Mouse (Mus musculus) stomach, embryonic 14.5 days (tissue): ENCODE data around the gene Plcb2. TPM values are rescaled to one million over a fixed set of nuclear protein-coding genes. Genes with fewer than 3 reads are reported as not detected.

ENCODE experiments used
- ATAC-seq: fragments of 200-750 bp; cut with Nextera tagmentation; 2 replicates; pipeline ENCODE4 v1.8.0; 2017; ENCODE audit warnings: low read depth, moderate TSS enrichment; ENCODE audit not compliant: insufficient number of reproducible peaks, insufficient read depth, low FRiP score
- H3K27ac ChIP-seq: fragments of 300-500 bp; sonication (generic); 2 replicates; pipeline ENCODE4 v1.5.1; 2014; ENCODE audit warnings: mild to moderate bottlenecking, low read length, moderate library complexity, mixed read lengths
- H3K27me3 ChIP-seq: fragments of 300-500 bp; sonication (generic); 2 replicates; pipeline ENCODE4 v1.6.1; 2014; ENCODE audit warnings: low read length, control low read depth, mixed read lengths; ENCODE audit not compliant: control insufficient read depth, insufficient read depth
- H3K36me3 ChIP-seq: fragments of 300-500 bp; sonication (generic); 2 replicates; pipeline ENCODE4 v1.6.1; 2014; ENCODE audit warnings: mild to moderate bottlenecking, control low read depth, low read length, moderate library complexity, mixed read lengths; ENCODE audit not compliant: control insufficient read depth, insufficient read depth
- H3K4me1 ChIP-seq: fragments of 300-500 bp; sonication (generic); 2 replicates; pipeline ENCODE4 v1.6.1; 2014; ENCODE audit warnings: low read length, control low read depth, mixed read lengths; ENCODE audit not compliant: control insufficient read depth, insufficient read depth
- H3K4me2 ChIP-seq: fragments of 300-500 bp; sonication (generic); replicated peaks from 2 replicates; pipeline ENCODE4 v1.6.1; 2014; ENCODE audit warnings: low read depth, low read length, control low read depth
- H3K4me3 ChIP-seq: fragments of 300-500 bp; sonication (generic); 2 replicates; pipeline ENCODE4 v1.5.1; 2014; ENCODE audit warnings: low read depth, low read length, control low read depth
- H3K9ac ChIP-seq: fragments of 300-500 bp; sonication (generic); replicated peaks from 2 replicates; pipeline ENCODE4 v1.6.1; 2014; ENCODE audit warnings: low read depth, mild to moderate bottlenecking, control low read depth, low read length, moderate library complexity, mixed read lengths
- H3K9me3 ChIP-seq: fragments of 300-500 bp; sonication (generic); 2 replicates; pipeline ENCODE4 v1.6.1; 2016; ENCODE audit warnings: low read depth, low read length, control low read depth; ENCODE audit not compliant: control insufficient read depth
- WGBS: fragments of 180-500 bp; shearing (Covaris S2); extraction: QIAGEN DNeasy Blood & Tissue Kit; methylation state at CpG from one replicate; pipeline ENCODE4 v1.1.7; 2014; 5-methylcytosine and 5-hydroxymethylcytosine counted together
- polyA plus RNA-seq: library from polyadenylated mRNA; unstranded; fragments of >200 nt; fragmentation: Nextera tagmentation; extraction: Ambion mirVana; gene quantifications from 2 replicates; pipeline ENCODE4 v1.2.1, GENCODE M21; 2014

The Plcb2 gene
- polyA plus RNA-seq, 1 experiment from 2014 or later: 1.3 TPM

DNA sequence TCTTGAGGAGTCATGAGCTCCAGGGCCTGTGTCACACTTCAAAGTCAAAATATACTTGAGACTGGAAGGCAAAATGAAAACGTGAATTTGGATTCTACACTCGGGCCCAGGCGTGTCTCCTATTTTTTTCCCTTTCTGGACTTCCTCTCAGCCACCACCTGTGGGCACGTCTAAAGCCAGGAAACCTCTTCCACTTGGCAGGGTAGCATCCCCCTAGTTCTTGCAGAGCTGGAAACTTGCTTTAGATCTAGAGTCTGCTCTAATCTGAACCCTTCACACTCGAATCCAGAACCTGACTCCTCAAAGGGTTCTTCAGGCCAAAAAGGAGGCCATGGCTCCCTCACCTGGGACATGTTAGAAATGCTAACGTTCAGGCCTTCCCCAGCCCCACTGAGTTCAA is 27.2 kb upstream of the Plcb2 start:
- Histone ChIP-seq H3K4me3 (no peak overlapping the region), H3K4me2 (no peak overlapping the region), H3K36me3 (no peaks in the 10 kb centered on the region), H3K27me3 (no peaks in the 10 kb centered on the region), H3K9me3 (no peaks in the 10 kb centered on the region), H3K4me1 (peaks cover 2% of the 10 kb centered on the region), H3K9ac (no peak overlapping the region), H3K27ac (no peak overlapping the region)
- WGBS: 82% methylated on average over 6 of the region's 6 CpGs
- ATAC-seq: no peak

DNA sequence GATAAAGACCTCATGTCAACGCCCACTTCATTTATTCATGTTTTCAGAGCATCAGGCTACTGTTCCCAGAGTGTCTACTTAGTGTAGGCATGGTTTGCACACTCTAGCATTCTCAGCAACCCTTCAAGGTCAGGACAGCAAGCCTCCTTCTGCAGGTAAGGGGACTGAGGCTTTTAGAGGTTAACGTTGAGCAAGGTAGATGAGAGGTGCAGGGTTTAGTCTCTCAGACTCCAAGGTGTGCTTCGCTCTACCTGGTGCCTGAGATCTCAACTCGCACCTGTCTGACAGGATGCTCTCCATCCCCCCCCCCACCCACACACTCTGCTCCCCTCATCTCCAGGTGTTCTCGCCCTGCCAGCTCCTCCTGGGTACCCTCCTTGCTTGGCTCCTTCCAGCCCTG is 25.9 kb upstream of the Plcb2 start:
- no peaks in the 10 kb centered on the region for H3K27me3 ChIP-seq
- no peak overlapping the region for H3K27ac ChIP-seq
- H3K4me2 ChIP-seq: no peak overlapping the region
- no peak for ATAC-seq
- no peaks in the 10 kb centered on the region for H3K36me3 ChIP-seq
- H3K4me1 ChIP-seq: peaks cover 7% of the 10 kb centered on the region
- H3K9ac ChIP-seq: no peak overlapping the region
- WGBS: 84% methylated on average over 5 of the region's 5 CpGs
- no peak overlapping the region for H3K4me3 ChIP-seq
- no peaks in the 10 kb centered on the region for H3K9me3 ChIP-seq

DNA sequence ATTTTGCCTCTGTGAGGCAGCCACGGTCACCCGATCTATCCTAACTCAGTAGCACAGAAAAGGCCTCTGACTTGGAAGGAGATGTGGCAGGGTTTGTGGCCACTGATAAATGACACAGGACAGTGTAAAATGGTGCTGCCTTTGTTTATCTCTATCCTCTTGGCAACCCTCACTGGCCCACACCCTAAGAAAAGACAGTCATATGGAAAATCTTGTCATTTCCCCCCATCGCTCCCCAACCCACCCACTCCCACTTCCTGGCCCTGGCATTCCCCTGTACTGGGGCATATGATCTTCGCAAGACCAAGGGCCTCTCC is 24.5 kb upstream of the Plcb2 start:
- Histone ChIP-seq H3K27ac (peak overlapping the region; percentile 72; the same call in 1 of the 2 replicates), H3K9me3 (no peaks in the 10 kb centered on the region), H3K9ac (no peak overlapping the region), H3K36me3 (no peaks in the 10 kb centered on the region), H3K4me3 (no peak overlapping the region), H3K4me1 (peaks cover 7% of the 10 kb centered on the region), H3K27me3 (no peaks in the 10 kb centered on the region), H3K4me2 (no peak overlapping the region)
- no peak for ATAC-seq
- 55% methylated on average over 4 of the region's 4 CpGs for WGBS

DNA sequence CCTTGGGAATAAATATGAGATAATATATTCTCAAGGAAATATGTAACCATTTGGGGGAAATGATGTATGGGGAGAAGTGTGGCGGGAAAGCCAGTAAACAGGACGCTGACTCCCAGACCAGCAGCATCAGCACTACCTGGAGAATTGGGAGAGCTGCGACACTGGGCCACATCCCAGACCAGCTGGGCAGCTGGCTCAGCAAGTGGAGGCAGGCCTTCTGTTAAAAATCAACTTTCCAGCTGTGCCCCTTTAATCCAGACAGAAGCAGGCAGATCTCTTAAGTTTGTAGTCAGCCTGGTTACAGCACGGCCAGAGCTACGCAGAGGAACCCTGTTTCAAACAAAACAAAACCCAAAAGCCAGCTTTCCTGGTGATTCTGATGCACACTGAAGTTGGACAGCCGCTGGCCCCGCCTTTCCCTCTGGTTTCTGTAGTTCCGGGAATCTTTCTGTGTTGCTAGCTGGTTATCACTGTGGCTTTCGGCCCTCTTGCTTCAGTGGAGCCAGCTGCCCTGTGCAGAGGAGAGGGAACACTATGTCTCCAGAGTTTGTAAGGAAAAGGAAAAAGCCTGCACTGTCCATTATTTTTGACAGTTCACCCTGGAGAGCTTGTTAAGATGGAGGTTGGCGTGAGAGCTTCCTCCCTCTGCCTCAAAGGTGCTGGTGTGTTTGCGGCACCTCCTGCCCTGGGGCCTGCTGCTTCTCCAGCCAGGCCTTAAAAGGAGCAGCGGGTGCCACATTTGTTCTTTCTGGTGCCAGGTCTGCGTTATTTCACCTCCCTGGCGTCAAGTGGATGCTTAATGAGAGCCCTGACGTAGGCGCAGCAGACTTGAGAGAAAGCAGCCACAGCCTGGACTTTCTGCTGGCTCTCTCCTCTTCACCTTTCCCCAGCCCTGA is 23.9 kb upstream of the Plcb2 start:
- no peak for ATAC-seq
- H3K9ac ChIP-seq: no peak overlapping the region
- 50% methylated on average over 16 of the region's 16 CpGs for WGBS

DNA sequence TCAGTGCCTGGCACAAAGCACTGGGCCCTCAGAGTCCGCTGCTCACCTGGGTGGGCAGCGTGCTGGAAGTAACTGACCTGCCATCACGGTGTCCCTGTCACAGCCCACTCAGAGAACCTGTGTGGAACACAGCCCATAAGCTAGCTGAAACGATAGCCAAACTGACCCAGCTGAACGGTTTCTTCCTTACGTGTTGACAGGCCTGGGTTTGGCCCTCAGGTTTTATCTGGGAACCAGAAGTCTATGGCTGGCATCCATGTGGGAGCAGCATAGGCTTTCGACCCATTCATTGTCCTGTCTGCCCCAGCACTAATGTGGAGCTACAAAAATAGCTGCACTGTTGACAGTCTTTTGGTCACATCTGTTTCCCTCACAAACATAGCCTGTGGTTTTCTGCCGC is 22.2 kb upstream of the Plcb2 start:
- no peaks in the 10 kb centered on the region for H3K9me3 ChIP-seq
- 83% methylated on average over 8 of the region's 8 CpGs for WGBS
- H3K4me3 ChIP-seq: no peak overlapping the region
- no peak for ATAC-seq
- H3K4me2 ChIP-seq: no peak overlapping the region
- no peak overlapping the region for H3K9ac ChIP-seq
- no peaks in the 10 kb centered on the region for H3K27me3 ChIP-seq
- no peak overlapping the region for H3K27ac ChIP-seq
- peaks cover 18% of the 10 kb centered on the region for H3K4me1 ChIP-seq
- no peaks in the 10 kb centered on the region for H3K36me3 ChIP-seq

More for the DNA sequence above, 23.9 kb upstream of the Plcb2 start:
- Histone ChIP-seq H3K36me3 (no peaks in the 10 kb centered on the region), H3K27me3 (no peaks in the 10 kb centered on the region), H3K27ac (peak overlapping the region; percentile 72), H3K4me3 (no peak overlapping the region), H3K9me3 (no peaks in the 10 kb centered on the region), H3K4me2 (no peak overlapping the region), H3K4me1 (peaks cover 12% of the 10 kb centered on the region)

DNA sequence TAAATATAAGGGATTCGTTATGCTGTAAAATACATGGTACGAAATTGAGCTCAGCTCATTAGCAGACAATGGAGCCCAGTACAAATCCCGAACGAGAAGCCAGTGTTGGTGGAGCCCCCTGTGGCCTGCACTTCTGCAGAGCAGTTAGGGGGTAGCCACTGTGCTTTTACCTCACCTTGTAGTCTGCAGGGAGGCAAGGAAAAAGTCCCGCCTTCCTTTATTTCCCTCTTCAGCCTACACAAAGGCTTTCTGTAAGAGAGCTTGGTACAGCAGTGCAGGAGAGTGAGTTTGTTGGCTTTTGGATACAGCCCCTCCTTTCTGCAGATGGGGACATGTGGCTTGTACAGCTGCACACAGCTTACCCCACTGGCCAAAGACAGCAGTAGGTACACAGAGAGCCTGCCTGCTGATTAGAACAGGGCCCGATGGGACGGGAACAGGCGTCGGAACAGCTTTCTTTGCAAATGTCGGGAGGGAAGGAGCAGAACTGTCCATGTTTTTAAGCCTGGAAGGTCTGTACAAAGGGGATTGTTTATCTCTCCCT is 21.2 kb upstream of the Plcb2 start:
- ATAC-seq: no peak
- Histone ChIP-seq H3K9me3 (no peaks in the 10 kb centered on the region), H3K4me2 (no peak overlapping the region), H3K36me3 (no peaks in the 10 kb centered on the region), H3K27ac (peak overlapping the region; percentile 17; the same call in 1 of the 2 replicates), H3K27me3 (no peaks in the 10 kb centered on the region), H3K4me3 (no peak overlapping the region), H3K9ac (no peak overlapping the region), H3K4me1 (peaks cover 21% of the 10 kb centered on the region)
- WGBS: 54% methylated on average over 10 of the region's 10 CpGs

DNA sequence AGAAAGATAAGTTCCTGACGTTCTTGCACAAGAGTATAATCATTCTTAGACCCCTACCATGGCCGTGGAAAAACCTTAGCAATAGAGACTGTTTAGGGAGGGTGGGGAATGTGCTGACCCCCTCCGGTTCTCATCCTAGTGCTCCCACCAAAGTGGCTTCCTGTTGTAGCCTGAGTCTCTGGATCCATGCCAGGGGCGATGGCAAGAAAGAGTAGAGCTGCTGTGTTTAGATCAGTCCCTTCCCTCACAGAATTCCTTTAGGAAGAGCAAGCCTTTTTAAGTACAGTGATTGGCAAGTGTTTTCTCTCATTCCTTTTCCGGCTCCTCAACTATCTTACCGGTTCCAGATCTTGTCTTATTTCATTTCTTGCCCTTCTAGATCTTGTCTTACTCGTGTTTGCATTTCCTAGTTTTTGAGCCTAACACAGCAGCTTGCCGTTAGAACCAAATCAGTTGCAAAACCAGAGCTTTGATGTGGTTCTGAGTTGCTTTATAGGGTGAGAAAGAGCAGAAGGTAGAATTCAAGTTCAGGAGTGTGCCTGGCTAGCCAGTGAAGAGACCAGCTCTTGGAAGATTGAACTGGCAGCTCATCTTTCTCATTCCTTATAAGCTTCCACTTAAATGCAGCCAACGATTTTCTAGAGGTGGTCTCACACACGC is 19.2 kb upstream of the Plcb2 start:
- Histone ChIP-seq H3K27me3 (no peaks in the 10 kb centered on the region), H3K4me1 (peaks cover 21% of the 10 kb centered on the region), H3K4me3 (peak overlapping the region; percentile 69; the same call in 1 of the 2 replicates), H3K9me3 (no peaks in the 10 kb centered on the region), H3K9ac (no peak overlapping the region), H3K36me3 (no peaks in the 10 kb centered on the region), H3K27ac (no peak overlapping the region), H3K4me2 (peak overlapping the region; percentile 89)
- WGBS: 28% methylated on average over 10 of the region's 10 CpGs
- no peak for ATAC-seq

DNA sequence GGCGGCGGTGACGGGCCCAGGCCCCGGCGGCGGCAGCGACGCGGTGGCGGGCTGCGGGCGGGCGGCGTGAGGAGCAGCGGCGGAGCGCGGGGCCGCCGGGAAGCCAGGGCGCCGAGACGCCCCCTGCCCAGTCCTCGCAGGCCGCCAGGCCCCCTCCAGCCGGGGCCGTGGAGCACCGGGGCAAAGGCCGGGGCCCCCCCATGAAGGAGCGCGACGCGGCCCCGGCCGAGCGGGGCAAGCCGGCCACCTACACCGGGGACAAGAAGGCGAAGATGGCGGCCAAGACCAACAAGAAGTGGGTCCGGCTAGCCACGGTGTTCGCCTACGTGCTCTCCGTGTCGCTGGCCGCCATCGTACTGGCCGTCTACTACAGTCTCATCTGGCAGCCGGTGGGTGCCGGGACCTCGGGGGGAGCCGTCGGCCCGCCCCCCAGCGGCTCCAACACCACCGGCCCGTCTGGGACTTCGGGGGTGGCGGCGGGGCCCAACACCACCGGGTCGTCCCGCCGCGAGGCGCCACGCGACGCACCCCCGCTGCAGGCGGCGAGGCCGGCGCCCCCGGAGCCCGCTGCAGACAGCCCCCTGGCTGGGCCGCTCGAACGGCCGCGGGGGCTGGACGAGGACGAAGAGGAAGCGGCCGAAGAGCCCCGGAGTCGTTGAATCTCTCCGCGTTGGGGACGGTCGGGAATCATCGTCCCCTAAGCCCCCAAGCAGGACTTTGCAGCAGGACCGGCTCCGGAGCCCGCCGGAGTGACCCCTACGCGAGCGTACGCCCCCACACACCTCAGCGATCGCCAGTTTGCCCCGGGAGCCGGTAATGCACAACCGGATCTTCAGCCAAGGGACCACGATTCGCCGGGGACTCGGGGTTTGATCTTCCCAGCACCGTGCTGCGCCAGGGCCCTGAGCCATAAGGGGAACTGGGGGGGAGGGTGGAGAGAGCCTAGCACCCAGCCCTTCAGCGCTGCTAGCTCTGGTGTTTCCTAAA is 18.0 kb upstream of the Plcb2 start:
- Histone ChIP-seq H3K9ac (peak overlapping the region; percentile 88), H3K4me2 (peak overlapping the region; percentile 89), H3K36me3 (no peaks in the 10 kb centered on the region), H3K4me1 (peaks cover 21% of the 10 kb centered on the region), H3K4me3 (peak overlapping the region; percentile 69), H3K27me3 (no peaks in the 10 kb centered on the region), H3K27ac (no peak overlapping the region), H3K9me3 (no peaks in the 10 kb centered on the region)
- WGBS: under 1% methylated on average over 106 of the region's 113 CpGs
- ATAC-seq: peak; percentile 34
